Mouse (Mus musculus): ENCODE results near the gene Cldn10.

DNA sequence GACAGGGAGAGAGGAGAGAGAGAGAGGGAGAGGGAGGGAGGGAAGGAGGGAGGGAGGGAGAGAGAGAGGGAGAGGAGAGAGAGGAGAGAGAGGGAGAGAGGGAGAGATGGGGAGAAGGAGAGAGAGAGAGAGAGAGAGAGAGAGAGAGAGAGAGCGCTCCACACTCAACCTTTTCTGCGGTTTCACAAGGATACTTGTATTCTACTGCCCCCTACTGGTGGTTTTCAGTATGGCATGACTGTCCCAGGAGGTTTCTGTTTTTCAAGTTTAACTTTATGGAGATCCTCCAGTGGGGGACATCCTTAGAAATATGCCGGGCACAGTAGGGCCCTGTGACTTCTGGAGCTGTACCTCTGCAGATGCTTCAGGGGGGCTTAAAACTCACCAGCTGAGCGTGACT, 28.8 kb downstream of the Cldn10 start:
- TF ChIP-seq EP300 (optimal IDR thresholded peaks at IDR 0.05) (no peak), CTCF (IDR thresholded peaks at IDR 0.05; ENCODE audit: low read depth) (peak; percentile 86)

All from stomach, postnatal 0 days (tissue).